Mouse (Mus musculus) left cerebral cortex, postnatal 36 days (tissue): ENCODE data around the gene Lrrtm1. TPM values are rescaled to one million over a fixed set of nuclear protein-coding genes. Genes with fewer than 3 reads are reported as not detected.

Experiments used
- DNase-seq, 2 experiments: peaks; one replicate each; pipeline ENCODE4 v3.0.0; 2021 to 2022; ENCODE audit warnings: low spot score in 2 of 2, mixed read lengths in 1 of 2
- intact Hi-C: fragments of 180-260 bp; cut with DNase I; formaldehyde crosslinking; loops from one replicate; pipeline ENCODE4 v1.15.1; 2025
- total RNA-seq, 2 experiments: library from RNA; stranded (reverse); gene quantifications; 2 replicates each; pipeline ENCODE4 v1.2.3; 2021

The Lrrtm1 gene
- total RNA-seq, 2 experiments from 2014 or later: 62.7 to 63.9 TPM

- intact Hi-C loops: no loop called here
- DNase-seq: no peak
Observed at GRCm38 (mm10) chr6:77291415-77291814, 48.9 kb downstream of the Lrrtm1 start.

DNA sequence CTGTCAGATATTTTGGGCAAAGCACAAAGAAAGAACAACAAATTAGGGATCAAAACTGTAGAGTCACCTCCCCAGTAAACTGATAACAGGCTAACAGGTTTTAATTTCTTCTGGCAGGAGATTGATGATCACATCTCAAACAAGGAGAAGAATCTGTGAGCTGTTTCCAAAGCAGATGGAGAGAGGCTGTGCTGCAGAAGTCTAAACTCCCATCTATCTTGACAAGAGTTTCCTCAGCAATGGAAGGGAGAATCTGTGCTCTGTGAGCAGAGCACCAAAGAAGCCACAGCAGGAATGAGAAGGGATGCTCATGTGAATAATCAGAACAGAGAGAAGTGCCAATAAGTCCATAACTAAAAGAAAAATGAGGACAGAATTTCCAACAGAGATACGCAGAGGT, 58.8 kb downstream of the Lrrtm1 start:
- DNase-seq: no peak
- intact Hi-C loops: no loop called here

- intact Hi-C loops: no loop called here
- no peak for DNase-seq
Observed at GRCm38 (mm10) chr6:77306796-77307195, 64.3 kb downstream of the Lrrtm1 start.
